Mouse (Mus musculus) heart, embryonic 12.5 days (tissue): ENCODE data around the gene Zc3h12a. TPM values are rescaled to one million over a fixed set of nuclear protein-coding genes. Genes with fewer than 3 reads are reported as not detected.

Source experiments
- ATAC-seq: fragments of 200-750 bp; cut with Nextera tagmentation; 2 replicates; pipeline ENCODE4 v1.8.0; 2017; ENCODE audit warnings: moderate TSS enrichment, moderate library complexity; ENCODE audit not compliant: insufficient number of reproducible peaks, low FRiP score
- H3K27ac ChIP-seq: fragments of 300-500 bp; sonication (generic); 2 replicates; pipeline ENCODE4 v1.5.1; 2016; ENCODE audit warnings: mild to moderate bottlenecking, moderate library complexity; ENCODE audit not compliant: poor library complexity, severe bottlenecking
- H3K27me3 ChIP-seq: fragments of 300-500 bp; sonication (generic); replicated peaks from 2 replicates; pipeline ENCODE4 v1.6.1; 2016; ENCODE audit warnings: mild to moderate bottlenecking, moderate library complexity
- H3K36me3 ChIP-seq: fragments of 300-500 bp; sonication (generic); 2 replicates; pipeline ENCODE4 v1.6.1; 2016; ENCODE audit warnings: mild to moderate bottlenecking, moderate library complexity
- H3K4me1 ChIP-seq: fragments of 300-500 bp; sonication (generic); replicated peaks from 2 replicates; pipeline ENCODE4 v1.6.1; 2016; ENCODE audit warnings: mild to moderate bottlenecking
- H3K4me2 ChIP-seq: fragments of 300-500 bp; sonication (generic); 2 replicates; pipeline ENCODE4 v1.6.1; 2016; ENCODE audit warnings: mild to moderate bottlenecking, moderate library complexity
- H3K4me3 ChIP-seq: fragments of 300-500 bp; sonication (generic); 2 replicates; pipeline ENCODE4 v1.5.1; 2016; ENCODE audit warnings: mild to moderate bottlenecking
- H3K9ac ChIP-seq: fragments of 300-500 bp; sonication (generic); 2 replicates; pipeline ENCODE4 v1.6.1; 2016; ENCODE audit warnings: mild to moderate bottlenecking, moderate library complexity
- H3K9me3 ChIP-seq: fragments of 300-500 bp; sonication (generic); replicated peaks from 2 replicates; pipeline ENCODE4 v1.6.1; 2016; ENCODE audit warnings: mild to moderate bottlenecking, moderate library complexity
- WGBS: fragments of 180-500 bp; shearing (Covaris S2); methylation state at CpG from one replicate; pipeline ENCODE4 v1.1.7; 2016; 5-methylcytosine and 5-hydroxymethylcytosine counted together
- polyA plus RNA-seq: library from polyadenylated mRNA; unstranded; fragments of >200 nt; fragmentation: Nextera tagmentation; extraction: Ambion mirVana; gene quantifications from 2 replicates; pipeline ENCODE4 v1.2.1, GENCODE M21; 2016

Zc3h12a gene
- polyA plus RNA-seq, 1 experiment from 2014 or later, result 1.3 TPM

DNA sequence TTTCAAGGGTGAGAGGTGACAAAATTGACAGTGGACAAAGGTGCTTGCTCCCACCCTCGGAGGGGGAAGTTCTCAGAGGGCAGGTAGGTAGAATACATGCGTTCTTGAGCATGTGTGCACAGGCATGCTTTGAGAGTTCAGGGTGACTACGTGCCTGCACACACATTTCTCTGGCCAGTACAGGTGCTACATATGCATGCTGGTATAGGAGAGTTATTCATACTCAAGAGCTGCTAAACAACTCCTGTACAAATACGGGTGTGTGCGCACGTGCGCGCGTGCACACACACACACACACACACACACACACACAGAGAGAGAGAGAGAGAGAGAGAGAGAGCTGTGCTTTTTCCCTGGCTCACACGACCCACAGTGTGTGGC is 33.3 kb upstream of the Zc3h12a start:
- Histone ChIP-seq H3K9ac (no peak overlapping the region), H3K9me3 (no peaks in the 10 kb centered on the region), H3K4me1 (no peaks in the 10 kb centered on the region), H3K4me2 (no peak overlapping the region), H3K27me3 (peaks cover 34% of the 10 kb centered on the region), H3K4me3 (no peak overlapping the region), H3K27ac (no peak overlapping the region), H3K36me3 (no peaks in the 10 kb centered on the region)
- WGBS, result 80% methylated on average over 10 of the region's 10 CpGs
- ATAC-seq, result no peak

DNA sequence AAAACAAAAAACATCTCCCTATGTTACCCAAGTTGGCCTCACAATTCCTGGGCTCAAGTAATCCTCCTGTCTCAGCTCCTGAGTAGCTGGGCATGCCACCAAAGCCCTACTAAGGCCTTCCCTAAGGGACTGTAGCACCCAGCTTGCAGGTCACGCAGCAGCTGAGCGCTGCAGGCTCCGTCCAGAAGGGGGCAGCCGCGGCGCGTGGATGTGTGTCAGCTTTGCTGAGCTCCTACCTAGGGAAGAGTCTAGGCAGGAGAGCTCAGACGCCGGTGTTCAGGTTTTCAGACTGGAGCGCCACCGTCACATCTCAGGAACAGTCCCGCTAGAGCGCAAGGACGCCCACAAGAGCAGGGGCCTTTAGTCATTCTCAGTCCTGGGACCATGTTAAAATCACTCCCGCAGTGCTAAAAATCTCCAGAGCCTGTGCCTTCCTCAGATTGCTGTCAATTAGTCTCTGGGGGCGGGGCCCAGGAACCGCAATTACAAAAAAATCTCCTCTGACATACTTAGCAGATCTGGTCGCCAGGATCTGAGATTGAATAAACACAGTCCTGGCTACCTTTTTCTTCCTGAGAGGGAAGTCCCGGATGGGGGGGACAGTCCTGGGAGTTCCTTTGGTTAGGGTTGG is 32.8 kb upstream of the Zc3h12a start:
- H3K27ac ChIP-seq, result no peak overlapping the region
- H3K4me2 ChIP-seq, result peak overlapping the region; percentile 36; the same call in 1 of the 2 replicates
- H3K4me1 ChIP-seq, result no peaks in the 10 kb centered on the region
- H3K36me3 ChIP-seq, result no peaks in the 10 kb centered on the region
- H3K9me3 ChIP-seq, result no peaks in the 10 kb centered on the region
- WGBS, result 7% methylated on average over 19 of the region's 19 CpGs
- H3K4me3 ChIP-seq, result no peak overlapping the region
- H3K9ac ChIP-seq, result no peak overlapping the region
- ATAC-seq, result no peak
- H3K27me3 ChIP-seq, result peaks cover 34% of the 10 kb centered on the region

DNA sequence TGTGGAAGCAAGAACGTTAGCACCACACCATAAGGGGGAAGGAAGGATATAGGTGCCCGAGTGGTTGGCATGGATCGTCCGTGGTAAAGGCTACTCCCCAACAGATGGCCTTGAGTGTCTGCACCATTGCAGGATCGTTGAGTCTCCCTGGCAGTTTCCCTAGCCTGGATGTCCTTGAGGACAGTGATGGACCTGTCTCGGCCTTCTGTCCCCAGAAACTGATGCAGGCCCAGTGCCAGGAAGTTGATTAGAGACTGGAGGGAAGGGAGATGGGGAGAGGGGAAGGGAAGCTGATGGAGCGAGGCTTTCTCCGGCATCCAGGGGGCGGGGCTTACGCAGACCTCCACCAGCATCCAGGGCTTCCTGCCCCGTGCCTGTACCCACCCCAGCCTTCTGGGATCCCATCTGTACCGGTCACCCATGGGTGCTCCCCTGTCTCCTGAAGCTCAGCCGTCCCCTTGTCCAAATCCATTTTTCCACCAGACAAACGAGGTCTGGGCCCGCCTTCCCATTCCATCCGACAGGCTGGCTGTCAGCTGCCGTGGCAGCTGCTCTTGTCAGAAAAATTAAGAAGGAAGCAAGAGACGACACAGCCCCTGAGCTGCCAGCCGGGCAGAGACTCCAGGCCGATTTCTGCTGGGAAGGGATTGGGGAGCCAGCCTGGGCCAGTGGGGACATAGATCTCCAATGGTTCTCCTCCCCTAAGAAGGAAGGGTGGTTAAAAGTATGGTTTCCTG is 31.1 kb upstream of the Zc3h12a start:
- ATAC-seq, result no peak
- Histone ChIP-seq H3K4me1 (no peaks in the 10 kb centered on the region), H3K27me3 (peaks cover 34% of the 10 kb centered on the region), H3K4me3 (no peak overlapping the region), H3K9ac (no peak overlapping the region), H3K27ac (no peak overlapping the region), H3K36me3 (no peaks in the 10 kb centered on the region), H3K9me3 (no peaks in the 10 kb centered on the region), H3K4me2 (no peak overlapping the region)
- 52% methylated on average over 20 of the region's 20 CpGs for WGBS

DNA sequence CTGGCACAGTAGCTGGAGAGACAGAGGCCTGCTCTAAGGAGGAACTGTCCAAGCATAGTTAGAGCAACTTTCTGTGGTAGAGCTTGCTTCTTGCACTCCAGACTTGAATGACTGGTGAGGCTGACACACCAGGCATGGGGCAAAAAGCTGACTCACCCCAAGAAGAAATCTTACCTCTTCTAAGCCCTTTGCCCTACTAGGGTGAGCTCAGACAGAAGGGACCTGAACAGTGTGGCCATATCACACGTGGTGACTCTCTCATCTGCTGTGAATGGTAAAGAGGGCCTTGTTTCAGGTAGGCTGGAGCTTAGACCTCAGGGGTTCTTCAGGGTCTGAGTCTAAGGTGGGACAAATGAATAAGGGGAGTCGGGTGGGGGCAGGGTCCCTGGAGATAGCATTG is 30.4 kb upstream of the Zc3h12a start:
- Histone ChIP-seq H3K36me3 (no peaks in the 10 kb centered on the region), H3K27ac (no peak overlapping the region), H3K9me3 (no peaks in the 10 kb centered on the region), H3K4me3 (no peak overlapping the region), H3K27me3 (peaks cover 34% of the 10 kb centered on the region), H3K9ac (no peak overlapping the region), H3K4me2 (no peak overlapping the region), H3K4me1 (no peaks in the 10 kb centered on the region)
- ATAC-seq, result no peak
- 66% methylated on average over 2 of the region's 2 CpGs for WGBS

DNA sequence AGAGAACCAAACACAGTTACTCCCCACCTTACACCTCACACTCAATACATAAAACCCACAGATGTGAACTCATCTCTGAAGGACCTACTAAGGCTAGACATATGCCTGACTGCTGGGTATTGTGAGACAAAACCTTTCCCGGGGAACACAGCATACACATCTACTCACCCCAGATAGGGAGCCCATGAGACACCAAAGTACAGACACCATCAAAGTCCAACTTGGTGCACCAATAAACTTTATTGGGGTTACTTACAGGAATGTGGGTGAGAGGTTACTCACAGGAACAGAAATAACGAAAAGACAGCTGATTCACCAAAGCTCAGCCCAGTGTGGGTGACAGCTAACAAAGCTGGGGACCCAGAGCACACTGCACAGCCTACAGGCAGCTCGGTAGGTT is 29.7 kb upstream of the Zc3h12a start:
- H3K27me3 ChIP-seq, result peaks cover 31% of the 10 kb centered on the region
- H3K9me3 ChIP-seq, result no peaks in the 10 kb centered on the region
- 76% methylated on average over 3 of the region's 3 CpGs for WGBS
- no peak overlapping the region for H3K4me3 ChIP-seq
- no peak overlapping the region for H3K4me2 ChIP-seq
- no peaks in the 10 kb centered on the region for H3K4me1 ChIP-seq
- H3K36me3 ChIP-seq, result no peaks in the 10 kb centered on the region
- H3K9ac ChIP-seq, result no peak overlapping the region
- ATAC-seq, result no peak
- no peak overlapping the region for H3K27ac ChIP-seq

DNA sequence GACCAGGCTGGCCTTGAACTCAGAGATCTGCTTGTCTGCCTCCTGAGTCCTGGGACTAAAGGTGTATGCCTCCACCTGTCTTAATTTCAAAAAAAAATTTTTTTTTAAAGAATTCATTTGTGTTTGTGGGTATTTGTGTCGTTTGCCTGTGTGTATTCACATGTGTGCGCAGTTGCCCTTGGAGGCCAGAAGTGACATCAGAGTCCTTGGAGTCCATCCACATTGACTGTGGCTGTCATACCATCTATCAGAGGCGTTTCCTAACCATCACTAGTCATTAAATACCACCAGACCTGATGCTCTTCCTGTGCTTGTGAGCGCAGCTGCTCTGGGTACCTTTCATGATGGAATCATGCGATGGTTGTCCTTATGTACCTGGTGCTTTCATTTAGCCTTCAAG is 28.0 kb upstream of the Zc3h12a start:
- Histone ChIP-seq H3K27ac (no peak overlapping the region), H3K27me3 (peaks cover 16% of the 10 kb centered on the region), H3K9ac (no peak overlapping the region), H3K4me2 (no peak overlapping the region), H3K4me1 (no peaks in the 10 kb centered on the region), H3K4me3 (no peak overlapping the region), H3K36me3 (no peaks in the 10 kb centered on the region), H3K9me3 (no peaks in the 10 kb centered on the region)
- whole genome bisulfite sequencing, result 79% methylated on average over 5 of the region's 5 CpGs
- no peak for ATAC-seq

DNA sequence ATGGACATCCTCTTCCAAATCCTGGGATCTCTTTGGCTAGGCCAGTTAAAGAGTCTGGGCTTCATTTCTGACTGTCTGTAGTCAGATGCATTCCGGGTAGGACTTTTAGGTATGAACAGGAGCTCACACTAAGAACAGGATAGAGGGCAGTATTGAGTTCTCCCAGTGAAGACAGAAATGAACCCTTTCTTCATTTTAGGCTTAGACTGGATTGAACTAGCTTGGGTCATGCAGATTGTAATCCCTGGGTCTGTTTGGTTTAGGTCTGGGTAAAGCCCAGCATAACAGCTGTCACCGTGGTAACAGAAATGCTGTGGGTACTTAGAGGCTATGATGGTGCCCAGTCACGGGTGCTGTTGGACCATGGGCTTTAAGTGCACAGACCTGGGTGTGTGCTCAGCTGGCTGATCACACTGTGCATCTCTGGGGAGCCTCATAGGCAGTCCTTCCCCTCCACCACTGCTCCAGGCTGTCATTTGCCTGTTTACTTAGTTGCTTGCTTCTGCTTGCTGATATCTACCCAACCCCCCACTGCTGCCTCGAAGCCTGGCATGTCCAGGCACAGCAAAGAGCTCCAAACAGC is 26.1 kb upstream of the Zc3h12a start:
- no peaks in the 10 kb centered on the region for H3K4me1 ChIP-seq
- 64% methylated on average over 4 of the region's 4 CpGs for WGBS

DNA sequence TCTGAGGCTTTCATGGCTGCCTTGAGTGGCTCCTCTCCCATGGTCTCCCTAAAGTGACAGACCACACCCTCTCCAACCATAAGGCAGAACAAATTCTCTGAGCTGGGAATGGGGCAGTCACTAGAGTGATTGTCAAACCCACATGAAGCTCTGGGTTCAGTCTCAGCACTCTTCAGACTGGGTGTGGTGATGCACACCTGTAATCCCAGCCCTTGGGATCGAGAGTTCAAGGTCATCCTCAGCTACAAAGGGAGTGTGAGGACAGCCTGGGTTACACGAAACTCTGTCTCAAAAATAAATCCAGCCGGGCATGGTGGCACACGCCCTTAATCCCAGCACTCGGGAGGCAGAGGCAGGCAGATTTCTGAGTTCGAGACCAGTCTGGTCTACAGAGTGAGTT is 24.8 kb upstream of the Zc3h12a start:
- Histone ChIP-seq H3K9ac (no peak overlapping the region), H3K36me3 (no peaks in the 10 kb centered on the region)

More for the DNA sequence above, 26.1 kb upstream of the Zc3h12a start:
- H3K4me3 ChIP-seq, result no peak overlapping the region
- no peak for ATAC-seq
- H3K36me3 ChIP-seq, result no peaks in the 10 kb centered on the region
- no peak overlapping the region for H3K4me2 ChIP-seq
- no peak overlapping the region for H3K27ac ChIP-seq
- peaks cover 17% of the 10 kb centered on the region for H3K27me3 ChIP-seq
- no peaks in the 10 kb centered on the region for H3K9me3 ChIP-seq
- no peak overlapping the region for H3K9ac ChIP-seq

DNA sequence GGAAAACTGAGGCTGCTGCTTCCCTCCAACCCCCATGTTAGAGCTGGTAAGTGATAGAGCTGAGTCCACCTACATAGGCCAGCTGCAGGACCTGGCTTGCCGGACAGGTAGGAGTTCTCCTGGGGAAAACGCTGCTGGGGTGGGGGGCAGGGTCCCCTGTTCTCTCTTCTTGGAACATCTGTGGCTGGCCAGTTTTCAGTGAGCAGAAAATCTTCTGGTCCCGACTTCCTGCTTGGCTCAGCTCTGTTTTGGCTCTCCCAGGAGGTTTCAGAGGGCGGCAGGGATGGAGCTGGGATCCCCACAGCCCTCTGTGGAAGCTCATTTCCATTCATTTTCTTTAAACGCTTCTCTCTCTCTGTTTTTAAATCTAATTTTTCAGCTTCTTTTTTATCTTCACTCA is 21.8 kb upstream of the Zc3h12a start:
- no peak for ATAC-seq

More for the DNA sequence above, 24.8 kb upstream of the Zc3h12a start:
- H3K4me3 ChIP-seq, result no peak overlapping the region
- peaks cover 24% of the 10 kb centered on the region for H3K27me3 ChIP-seq
- 77% methylated on average over 6 of the region's 6 CpGs for WGBS
- H3K9me3 ChIP-seq, result peaks cover 3% of the 10 kb centered on the region; the same call in 1 of the 2 replicates
- ATAC-seq, result no peak
- H3K27ac ChIP-seq, result no peak overlapping the region
- H3K4me2 ChIP-seq, result no peak overlapping the region
- no peaks in the 10 kb centered on the region for H3K4me1 ChIP-seq

DNA sequence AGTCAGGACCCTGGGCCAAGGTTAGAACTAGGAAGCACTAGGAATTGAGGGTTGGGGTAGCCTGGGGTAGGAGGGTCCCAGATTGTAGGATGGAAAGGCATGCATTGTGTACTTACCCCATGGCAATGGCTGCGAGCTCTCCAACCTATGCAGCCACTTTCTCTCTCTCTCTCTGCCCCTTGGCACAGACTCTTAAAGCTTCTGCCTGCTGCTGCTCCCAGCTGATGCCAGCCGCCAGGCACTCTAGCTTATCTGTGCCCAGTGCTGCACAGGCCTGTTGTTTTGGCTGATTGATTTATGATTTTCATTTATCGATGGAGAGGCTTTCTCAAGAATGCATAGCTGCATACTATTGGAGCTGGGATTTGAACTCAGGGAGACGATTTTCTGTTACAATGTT is 20.3 kb upstream of the Zc3h12a start:
- Histone ChIP-seq H3K36me3 (no peaks in the 10 kb centered on the region), H3K9ac (no peak overlapping the region), H3K4me3 (no peak overlapping the region), H3K4me2 (no peak overlapping the region), H3K4me1 (no peaks in the 10 kb centered on the region), H3K9me3 (peaks cover 3% of the 10 kb centered on the region; the same call in 1 of the 2 replicates), H3K27me3 (peaks cover 55% of the 10 kb centered on the region), H3K27ac (no peak overlapping the region)
- no peak for ATAC-seq
- WGBS, result 78% methylated on average over 4 of the region's 4 CpGs

More for the DNA sequence above, 21.8 kb upstream of the Zc3h12a start:
- H3K27ac ChIP-seq, result no peak overlapping the region
- no peaks in the 10 kb centered on the region for H3K4me1 ChIP-seq
- H3K4me3 ChIP-seq, result no peak overlapping the region
- peaks cover 40% of the 10 kb centered on the region for H3K27me3 ChIP-seq
- WGBS, result 42% methylated on average over 5 of the region's 5 CpGs
- no peak overlapping the region for H3K4me2 ChIP-seq
- H3K36me3 ChIP-seq, result no peaks in the 10 kb centered on the region
- H3K9me3 ChIP-seq, result peaks cover 3% of the 10 kb centered on the region; the same call in 1 of the 2 replicates
- no peak overlapping the region for H3K9ac ChIP-seq

DNA sequence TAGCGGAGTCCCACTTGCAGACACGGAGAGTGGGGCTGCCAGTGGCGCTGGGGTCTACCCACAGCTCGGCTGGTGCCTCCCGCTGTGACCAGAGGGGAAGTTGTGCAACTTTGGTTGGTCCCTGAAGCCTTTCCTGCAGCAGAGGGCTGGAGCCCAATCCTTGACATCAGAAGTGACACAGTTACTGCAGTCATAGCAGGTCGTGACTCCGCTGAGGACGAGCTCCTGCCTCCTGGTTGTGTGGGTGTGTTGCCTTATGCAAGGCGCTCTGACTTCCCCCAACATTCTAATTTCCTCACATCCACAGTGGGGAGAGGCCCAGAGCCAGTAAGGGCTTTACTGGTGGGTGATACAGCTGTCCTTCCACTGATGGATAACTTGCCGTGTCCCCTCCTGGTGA is 17.6 kb upstream of the Zc3h12a start:
- H3K9me3 ChIP-seq, result peaks cover 3% of the 10 kb centered on the region; the same call in 1 of the 2 replicates
- H3K9ac ChIP-seq, result no peak overlapping the region
- no peaks in the 10 kb centered on the region for H3K4me1 ChIP-seq
- WGBS, result 28% methylated on average over 10 of the region's 10 CpGs
- H3K4me3 ChIP-seq, result no peak overlapping the region
- H3K27ac ChIP-seq, result no peak overlapping the region
- no peak for ATAC-seq
- no peak overlapping the region for H3K4me2 ChIP-seq
- H3K27me3 ChIP-seq, result peaks cover 55% of the 10 kb centered on the region
- no peaks in the 10 kb centered on the region for H3K36me3 ChIP-seq
